Mouse (Mus musculus) liver, embryonic 14.5 days (tissue): ENCODE measurements around the gene Ggt6.

Source experiments
- CTCF ChIP-seq: IDR thresholded peaks from 2 replicates; pipeline ENCODE4 v1.5.1; 2016; ENCODE audit warnings: antibody characterized with exemption, low read depth, control low read depth
- EP300 ChIP-seq: IDR thresholded peaks from 2 replicates; pipeline ENCODE4 v1.6.1; 2016; ENCODE audit warnings: antibody characterized with exemption, low read depth

GRCm38 (mm10) chr11:72417376-72417775, 17.9 kb upstream of the Ggt6 start:
- no peak for TF ChIP-seq EP300
- no peak for TF ChIP-seq CTCF
